Mouse (Mus musculus) CD4-positive helper T cell, adult 2 months (primary cell): ENCODE measurements at regions not wholly inside any gene's neighbourhood (a gene's known extent, or its start where the extent isn't known, plus 50 kb on each side); places are given as distances from the start of the nearest gene placed in this dataset.

Source experiments
- DNase-seq: peaks from one replicate; pipeline ENCODE4 v3.0.0-alpha.2; 2012; ENCODE audit warnings: low read depth, missing footprints, low spot score

- DNase-seq: no peak
Observed at GRCm38 (mm10) chr9:13978842-13979241, 151.3 kb downstream of the Fam76b start.

GRCm38 (mm10) chr9:13987486-13987885 is 160.0 kb downstream of the Fam76b start:
- DNase-seq: no peak

GRCm38 (mm10) chr9:13988901-13989300 is 161.4 kb downstream of the Fam76b start:
- DNase-seq: no peak

- DNase-seq: no peak
Observed at GRCm38 (mm10) chr9:13990960-13991359, 163.4 kb downstream of the Fam76b start.

DNA sequence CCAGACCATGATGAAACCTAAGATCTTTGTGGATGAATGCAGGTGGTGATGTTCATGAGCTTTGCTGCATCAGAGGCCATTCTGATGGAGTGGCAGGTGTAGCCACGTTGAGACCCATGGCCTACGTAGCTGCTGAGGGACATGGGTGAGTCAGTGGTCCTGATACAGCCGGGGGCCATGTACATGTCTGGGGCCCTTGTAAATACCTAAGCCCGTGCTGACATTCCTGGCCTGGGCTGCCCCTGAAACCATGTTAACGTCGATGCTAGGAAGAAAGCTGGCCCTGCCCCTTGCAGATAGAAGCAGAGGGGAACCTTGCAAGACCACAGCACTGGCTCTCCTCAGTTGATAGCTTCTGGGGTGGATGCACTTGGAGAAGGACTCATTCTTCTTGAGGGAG is 165.2 kb downstream of the Fam76b start:
- no peak for DNase-seq

DNA sequence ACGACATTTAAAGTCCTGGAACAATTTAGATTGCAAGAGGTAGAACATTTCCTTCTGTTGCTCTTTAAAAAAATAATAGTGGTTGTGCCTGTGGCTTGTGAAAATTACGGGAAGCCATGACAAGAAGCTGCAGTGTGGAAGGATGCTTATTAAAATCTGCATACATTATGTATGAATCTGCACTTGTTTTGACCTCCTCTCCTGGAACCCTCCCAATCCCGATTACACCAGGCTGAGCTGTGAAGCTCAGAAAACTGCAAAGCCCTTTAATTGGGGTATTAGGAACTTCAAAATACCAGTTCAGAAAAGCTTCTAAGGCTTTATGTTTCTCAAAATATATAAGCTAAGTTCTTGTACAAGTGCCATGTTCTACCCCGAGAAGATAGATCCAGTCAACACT is 171.8 kb downstream of the Fam76b start:
- DNase-seq: no peak

DNA sequence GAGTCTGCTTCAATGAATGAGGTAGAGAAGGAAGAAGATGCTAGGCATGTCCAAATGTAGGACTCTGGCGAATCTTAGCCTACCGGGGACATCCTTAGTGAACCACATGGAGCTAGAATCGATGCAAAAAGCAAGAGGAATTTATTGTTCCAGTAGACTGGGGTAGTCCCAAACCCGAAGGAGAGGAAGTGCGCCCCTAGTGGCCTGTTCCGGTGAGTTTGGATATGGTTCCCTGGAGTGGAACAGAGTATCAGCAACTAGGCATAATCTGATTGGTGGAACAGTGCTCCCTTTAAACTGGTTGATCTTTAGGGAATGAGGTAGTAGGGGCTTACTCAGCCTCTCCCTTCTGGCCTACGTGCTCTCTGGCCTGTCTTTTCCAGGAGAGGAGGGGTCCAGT is 174.0 kb downstream of the Fam76b start:
- no peak for DNase-seq

DNA sequence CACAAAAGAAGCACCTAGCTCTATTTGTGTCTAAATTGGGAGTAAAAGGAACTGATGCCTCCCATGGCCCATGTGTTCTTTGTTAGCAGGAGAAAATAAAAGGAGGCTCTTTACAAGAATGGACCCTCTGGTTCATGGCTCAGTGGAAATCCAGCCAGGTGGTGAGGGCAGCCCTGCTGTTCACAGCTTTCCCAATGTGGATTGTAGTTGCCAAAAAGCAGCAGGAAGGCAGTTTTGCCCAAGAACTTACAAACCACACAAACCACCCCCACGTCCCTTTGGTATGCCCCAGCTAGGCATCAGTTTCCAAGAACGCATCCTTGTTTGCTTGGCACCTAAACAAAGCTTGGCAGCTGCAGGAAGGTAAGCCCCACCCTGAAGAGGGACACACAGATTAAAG is 174.7 kb downstream of the Fam76b start:
- DNase-seq: no peak

DNA sequence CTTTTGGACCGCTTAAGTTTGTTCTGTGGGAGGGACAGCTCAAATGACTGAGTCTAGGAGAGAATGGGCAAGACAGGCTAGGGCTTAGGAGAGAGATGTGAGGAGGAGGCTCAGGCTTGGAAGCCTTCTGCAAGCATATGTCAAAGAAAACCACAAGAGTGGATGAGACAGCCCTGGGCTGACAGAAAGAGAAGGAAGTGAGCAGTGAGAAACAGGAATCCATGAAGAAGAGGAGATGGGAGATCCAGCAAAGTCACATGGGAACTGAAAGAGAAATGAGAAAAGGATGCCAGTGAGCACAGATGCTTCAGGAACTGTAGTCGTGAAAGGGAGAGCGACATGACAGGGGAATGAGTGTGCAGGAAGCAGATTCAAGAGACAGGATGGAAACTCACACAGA is 175.6 kb downstream of the Fam76b start:
- no peak for DNase-seq

DNA sequence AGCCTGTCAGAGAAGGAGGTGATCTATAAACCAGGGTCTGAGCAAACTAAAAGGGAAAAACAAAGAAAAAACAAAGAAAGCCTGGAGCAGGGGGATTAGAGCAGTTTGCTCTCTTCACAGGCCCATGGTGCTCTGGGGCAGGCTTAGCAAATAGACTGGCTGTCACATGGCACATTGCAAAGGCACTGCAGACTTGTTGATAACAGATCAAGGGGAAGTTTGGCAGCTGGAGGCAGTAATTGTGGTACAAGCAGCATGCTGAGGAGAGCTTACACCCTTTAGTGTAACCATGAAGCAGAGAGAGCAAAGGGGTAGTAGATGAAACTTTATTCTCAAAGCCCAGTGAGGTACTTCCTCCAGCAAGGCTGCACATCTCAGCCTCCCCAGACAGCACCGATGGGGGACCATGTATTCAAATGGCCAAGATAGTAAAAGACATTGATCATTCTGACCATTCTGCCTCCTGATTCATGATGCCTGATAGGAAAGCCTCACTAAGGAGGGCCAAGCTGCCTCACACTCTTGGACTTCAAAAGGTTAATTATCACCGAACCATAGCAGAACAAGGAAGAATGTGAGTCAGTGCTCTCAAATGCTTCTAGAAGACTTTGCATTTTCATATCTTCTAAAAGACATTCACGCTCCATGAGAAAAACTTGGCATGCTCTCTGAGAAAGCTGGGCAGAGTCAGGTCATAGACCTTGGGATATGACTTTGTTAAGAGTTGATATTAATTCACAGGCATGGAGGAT is 178.9 kb downstream of the Fam76b start:
- DNase-seq: no peak

DNA sequence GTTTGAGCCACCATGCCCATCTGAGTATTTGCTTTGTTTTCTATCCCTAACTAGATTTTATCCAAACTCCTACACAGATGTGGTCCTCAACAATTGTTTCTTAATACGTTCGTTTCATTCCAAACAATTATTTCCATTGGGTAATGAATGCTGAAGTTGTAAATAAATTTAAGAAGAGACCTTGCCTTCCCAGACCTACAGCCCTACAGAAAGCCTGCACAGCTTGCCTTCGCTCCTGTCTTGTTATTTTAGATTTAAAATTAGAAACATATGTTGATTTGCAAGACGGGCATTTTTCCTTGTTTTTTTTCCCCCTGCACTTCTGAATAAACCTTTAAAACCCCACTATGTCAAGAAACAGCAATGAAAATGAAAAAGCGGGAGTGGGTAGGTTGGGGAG is 181.9 kb downstream of the Fam76b start:
- no peak for DNase-seq

- DNase-seq: peak; percentile 65
Observed at GRCm38 (mm10) chr9:14010261-14010949, 182.9 kb downstream of the Fam76b start.

- DNase-seq: no peak
Observed at GRCm38 (mm10) chr9:14024216-14024615, 196.7 kb downstream of the Fam76b start.

DNA sequence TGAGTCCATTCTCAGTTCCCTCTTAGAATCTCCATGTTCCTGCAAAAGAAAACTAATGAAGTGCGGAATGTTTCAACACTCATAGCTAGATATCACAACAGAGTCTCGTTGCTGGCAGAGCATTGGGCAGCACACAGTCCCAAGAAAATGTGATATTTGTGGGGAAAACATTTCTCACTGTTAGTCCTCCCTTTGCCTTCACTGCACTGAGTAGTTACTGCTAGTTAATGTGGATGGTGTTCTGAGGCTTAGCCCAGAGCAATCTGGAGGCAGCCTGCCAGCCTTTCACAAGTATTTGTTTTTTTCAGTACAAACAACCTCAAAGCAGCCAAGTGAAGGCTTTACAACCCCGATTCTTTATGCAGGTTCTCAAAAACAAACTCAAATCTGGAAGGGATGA is 197.2 kb downstream of the Fam76b start:
- DNase-seq: no peak

GRCm38 (mm10) chr9:14028056-14028455 is 200.5 kb downstream of the Fam76b start:
- DNase-seq: no peak

DNA sequence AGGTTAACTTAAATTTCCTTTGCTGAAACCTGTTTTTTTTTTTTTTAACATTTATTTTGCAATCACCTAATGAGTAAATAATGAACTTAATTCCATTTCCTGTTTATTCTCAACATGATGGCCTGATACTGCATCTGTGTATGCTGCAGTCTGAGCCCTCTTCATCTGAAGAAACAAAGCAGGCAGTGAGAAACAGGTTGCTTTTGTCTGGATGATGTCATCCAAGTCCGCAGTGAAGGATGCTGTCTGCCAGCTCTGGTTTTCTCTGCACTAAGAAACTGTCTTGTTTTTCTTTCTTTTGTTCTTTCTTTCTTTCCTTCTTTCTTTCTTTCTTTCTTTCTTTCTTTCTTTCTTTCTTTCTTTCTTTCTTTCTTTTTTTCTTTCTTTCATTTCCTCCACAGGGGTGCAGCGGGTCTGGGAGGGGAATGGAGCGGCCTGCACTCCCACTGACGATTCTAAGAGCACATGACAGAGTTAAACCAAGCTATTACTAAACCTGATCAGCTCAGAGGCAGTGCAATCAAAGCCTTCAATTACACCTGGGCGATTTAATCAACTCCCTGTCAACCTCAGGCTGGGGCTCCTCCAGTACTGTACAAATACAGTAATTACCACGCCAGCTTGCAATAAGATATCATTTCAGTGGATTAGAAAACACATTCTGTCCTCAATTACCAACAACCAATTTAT is 204.0 kb downstream of the Fam76b start:
- DNase-seq: no peak

DNA sequence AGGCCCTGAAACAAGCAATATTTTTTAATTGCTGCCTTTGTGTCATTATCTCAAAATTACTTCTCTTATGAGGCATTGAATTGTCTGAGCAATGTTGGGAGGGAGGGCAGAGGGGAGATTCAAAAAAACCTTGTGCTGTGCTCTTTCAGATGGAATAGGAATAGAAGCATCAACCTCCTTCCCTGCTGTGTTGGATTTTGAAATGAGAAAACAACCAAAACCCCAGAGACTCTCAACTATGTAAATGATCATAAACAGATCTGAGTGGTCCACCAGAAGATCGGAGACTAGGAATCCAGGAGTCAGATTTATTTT is 204.5 kb downstream of the Fam76b start:
- DNase-seq: no peak

- DNase-seq: no peak
Observed at GRCm38 (mm10) chr9:14035526-14035925, 208.0 kb downstream of the Fam76b start.

DNA sequence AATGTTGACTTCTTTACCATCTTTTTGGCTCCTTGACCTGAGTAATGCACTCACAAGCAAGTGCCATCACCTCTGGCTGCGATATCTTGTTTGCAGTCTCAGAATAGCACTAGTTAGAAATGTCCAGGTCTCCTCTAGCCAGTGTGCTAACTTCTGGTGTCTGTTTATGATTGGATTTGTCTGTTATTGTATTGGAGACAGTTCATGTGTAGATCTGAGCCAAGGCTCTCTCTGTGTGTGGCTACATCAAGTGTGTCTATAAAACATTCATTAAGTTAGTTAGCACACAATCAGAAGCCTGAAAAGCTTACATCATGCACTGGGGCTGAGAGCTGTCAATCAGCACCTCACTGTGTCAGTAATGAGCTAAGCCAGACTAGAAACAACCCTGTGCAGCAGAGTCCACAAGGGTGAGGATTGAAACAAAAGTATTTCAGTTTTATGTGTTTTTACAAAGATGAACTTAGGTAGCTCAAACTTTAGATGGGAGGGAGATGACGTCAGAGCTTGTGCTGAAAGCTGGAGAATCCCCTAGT is 214.5 kb downstream of the Fam76b start:
- no peak for DNase-seq

GRCm38 (mm10) chr9:14048224-14048623 is 220.7 kb downstream of the Fam76b start:
- no peak for DNase-seq

- no peak for DNase-seq
Observed at GRCm38 (mm10) chr9:14053704-14054103, 221.2 kb upstream of the Sesn3 start.

GRCm38 (mm10) chr9:14056410-14057172 is 218.3 kb upstream of the Sesn3 start:
- no peak for DNase-seq
